Mouse (Mus musculus) erythroblast, adult 5-6 weeks (primary cell): ENCODE measurements around the gene Tnnt2. TPM values are rescaled to one million over a fixed set of nuclear protein-coding genes. Genes with fewer than 3 reads are reported as not detected.

Experiments
- ATAC-seq: replicated peaks from 2 replicates; pipeline ENCODE4 v1.8.0; 2016; ENCODE audit warnings: moderate number of reproducible peaks, mild to moderate bottlenecking, moderate TSS enrichment, inconsistent platforms; ENCODE audit not compliant: poor library complexity, low FRiP score, severe bottlenecking
- total RNA-seq, 2 experiments: library from RNA; stranded (forward) in 1 of 2; stranded (reverse) in 1 of 2; fragments of 150-400 nt in 1 of 2; fragments of 200-764, 138-1000 nt in 1 of 2; gene quantifications; 2 replicates each; pipeline versions ENCODE4 v1.2.3 to v1.2.4; 2015 to 2017; ENCODE audit warnings: low replicate concordance in 2 of 2

Gene Tnnt2
- total RNA-seq, 2 experiments from 2014 or later = not detected

DNA sequence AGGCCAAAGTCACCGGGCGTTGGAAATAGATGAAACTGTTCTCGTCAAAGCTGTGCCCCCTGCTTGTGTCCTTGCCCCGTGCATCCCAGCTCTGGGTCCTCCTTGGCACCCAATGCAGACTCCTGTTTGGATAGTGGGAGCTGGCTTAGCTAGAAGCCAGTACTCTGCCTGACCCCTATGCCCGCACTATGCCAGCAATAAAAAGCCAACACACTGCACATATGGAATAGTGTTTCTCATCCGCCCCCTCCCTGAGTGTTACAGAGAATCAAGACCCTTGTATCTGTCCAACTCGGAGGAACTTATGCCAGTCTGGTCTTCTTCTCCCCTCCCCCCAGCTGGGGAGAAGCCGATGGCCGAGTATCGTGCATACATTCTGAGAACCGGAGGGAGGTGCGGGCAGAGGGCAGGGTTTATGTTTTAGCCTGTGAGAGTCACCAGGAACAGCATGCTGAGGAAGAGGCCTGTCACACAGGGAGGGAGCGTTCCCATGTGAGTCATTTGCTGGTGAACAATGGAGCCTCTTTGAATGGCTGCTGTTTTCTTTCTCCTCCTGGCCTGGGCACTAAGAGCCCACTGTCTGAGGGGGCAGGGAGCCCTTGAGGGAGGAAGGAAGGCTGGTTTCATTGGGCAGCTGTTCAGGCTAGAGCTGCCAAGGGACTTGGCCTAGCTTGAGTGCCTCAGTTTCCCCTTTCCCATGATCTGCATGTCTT is 16.0 kb downstream of the Tnnt2 start:
- ATAC-seq = no peak

- no peak for ATAC-seq
These were observed 17.0 kb downstream of the Tnnt2 start for GRCm38 (mm10) chr1:135853200-135853599.

DNA sequence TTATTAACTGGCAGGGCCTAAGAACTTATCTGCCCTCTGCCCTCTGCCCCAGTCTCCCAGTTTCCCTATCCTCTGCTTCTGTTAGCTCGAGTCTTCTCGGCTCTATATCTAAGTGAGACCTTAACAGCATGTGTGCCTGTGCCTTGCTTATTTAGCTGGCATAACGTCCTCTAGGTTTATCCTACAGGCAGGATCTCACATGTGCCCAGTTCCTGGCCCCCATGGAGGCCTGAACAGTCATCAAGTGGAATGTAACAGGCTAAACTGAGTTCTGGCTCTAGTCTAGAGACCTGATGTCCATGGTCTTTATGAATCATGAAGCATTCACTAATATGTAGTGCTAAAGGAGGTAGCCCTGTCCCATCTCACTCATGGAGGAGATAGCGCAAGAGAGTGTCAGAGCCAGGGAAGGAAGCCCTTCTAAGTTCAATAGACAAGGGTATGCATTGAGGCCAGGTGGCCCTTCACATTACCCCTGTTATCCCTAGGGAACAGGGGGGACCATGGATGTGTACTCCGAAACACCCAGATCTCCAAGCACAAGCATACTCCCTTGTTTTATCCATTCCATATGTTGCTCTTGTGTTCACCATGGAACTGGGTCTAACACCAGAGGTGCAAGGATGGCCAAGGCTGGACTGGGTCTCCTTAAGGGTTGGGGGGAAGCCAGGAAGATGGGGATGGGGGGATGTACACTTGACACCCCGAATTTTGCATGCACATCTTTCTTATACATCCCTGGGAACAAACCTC is 18.6 kb downstream of the Tnnt2 start:
- no peak for ATAC-seq

GRCm38 (mm10) chr1:135855344-135855687 is 19.2 kb downstream of the Tnnt2 start:
- no peak for ATAC-seq

DNA sequence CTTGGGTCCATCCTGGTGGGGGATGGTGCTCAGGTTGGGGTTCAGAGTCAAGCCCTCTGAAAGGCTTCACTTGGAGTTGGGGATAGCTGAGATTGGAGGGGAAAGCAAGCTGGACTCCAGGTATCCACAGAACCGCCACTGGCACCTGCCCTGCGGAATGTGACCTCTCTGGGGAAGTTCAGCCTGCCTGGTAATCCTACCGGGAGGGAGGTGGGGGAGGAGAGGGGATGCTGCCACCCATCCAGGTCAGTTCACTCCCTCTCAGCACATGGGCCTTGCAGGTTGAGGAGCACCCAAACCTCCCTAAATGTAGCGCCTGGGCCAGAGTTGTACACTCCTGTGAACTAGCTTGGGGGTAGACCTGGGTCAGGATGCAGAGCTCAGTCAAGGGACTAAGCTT is 19.9 kb downstream of the Tnnt2 start:
- no peak for ATAC-seq

DNA sequence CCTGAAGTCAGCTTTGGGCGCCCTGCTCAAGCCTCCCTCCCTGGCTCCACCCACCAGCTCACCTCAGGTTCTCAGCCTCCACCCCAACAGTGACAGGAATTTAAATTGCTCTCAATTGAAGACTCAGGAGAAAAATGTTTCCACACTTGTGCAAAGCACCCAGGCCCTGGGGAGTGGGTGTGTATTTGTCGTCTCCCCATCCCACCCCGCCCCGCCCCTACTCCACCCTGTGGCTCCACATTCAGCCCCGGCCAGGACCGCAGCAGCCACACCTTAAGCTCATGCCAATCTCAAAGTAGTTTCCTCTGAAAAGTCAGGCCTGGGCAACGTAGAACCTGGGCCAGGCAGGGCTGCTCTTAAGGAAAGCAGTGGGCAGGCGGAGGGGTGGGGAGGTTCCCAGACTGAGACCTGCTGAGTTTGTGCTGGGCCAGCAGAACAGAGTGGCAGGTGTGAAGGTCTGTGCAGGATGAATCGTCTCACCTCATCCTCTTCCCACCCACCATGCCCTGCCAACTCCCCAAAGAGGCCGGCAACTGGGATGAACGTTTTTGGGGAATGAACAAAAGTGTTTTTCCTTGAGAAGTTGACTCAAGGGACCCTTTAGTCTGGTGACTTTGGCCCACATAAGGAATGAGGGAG is 21.1 kb downstream of the Tnnt2 start:
- ATAC-seq = no peak

- ATAC-seq = no peak
These were observed 22.4 kb downstream of the Tnnt2 start for GRCm38 (mm10) chr1:135858533-135858932.

- ATAC-seq = no peak
These were observed 24.9 kb downstream of the Tnnt2 start for GRCm38 (mm10) chr1:135861091-135861490.

DNA sequence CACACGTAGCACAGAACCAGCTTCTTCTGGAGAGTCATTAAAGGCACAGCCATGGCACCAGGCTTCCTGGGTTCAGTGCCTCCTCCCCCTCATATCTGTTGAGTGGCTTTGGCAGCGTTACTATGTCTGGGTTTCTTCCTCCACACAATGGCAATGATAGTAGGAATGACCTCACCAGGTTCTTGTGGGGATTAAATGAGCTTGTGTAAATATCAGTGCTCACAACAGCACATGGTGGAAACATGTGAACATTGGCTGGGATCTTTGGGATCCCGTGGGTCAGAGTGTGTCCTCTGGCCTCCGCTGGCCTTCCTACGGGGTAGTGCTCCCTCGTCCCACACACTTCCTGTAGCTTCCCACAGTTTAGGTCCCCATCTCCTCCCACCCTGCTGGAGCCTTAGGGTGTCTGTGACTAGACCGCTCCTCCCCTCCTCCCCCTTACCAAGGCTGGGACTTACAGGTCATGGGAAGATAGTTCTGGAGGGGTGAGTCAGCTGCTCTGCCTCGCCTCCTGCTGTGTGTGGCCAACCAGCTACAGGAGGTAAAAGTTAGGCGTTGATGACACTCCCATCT is 25.9 kb downstream of the Tnnt2 start:
- ATAC-seq = no peak

DNA sequence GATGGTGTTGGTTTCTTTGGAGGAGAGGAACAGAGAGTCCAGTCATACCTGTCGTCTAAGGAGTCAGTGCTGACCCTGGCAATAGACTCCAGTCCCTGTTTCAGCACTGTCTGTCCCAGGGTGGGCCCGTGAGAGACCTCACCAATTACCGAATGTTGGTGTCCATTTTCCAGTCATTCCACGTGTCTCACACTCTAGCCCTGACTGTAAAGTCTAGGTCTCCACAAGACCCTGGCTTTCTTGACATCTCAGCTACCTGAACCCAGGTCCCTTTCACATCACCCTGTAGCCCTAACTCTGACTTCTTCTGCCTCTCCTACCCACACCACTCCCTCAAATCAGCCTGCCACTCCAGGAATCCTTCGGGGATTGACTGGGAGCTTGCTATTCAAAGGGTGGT is 26.4 kb downstream of the Tnnt2 start:
- no peak for ATAC-seq

DNA sequence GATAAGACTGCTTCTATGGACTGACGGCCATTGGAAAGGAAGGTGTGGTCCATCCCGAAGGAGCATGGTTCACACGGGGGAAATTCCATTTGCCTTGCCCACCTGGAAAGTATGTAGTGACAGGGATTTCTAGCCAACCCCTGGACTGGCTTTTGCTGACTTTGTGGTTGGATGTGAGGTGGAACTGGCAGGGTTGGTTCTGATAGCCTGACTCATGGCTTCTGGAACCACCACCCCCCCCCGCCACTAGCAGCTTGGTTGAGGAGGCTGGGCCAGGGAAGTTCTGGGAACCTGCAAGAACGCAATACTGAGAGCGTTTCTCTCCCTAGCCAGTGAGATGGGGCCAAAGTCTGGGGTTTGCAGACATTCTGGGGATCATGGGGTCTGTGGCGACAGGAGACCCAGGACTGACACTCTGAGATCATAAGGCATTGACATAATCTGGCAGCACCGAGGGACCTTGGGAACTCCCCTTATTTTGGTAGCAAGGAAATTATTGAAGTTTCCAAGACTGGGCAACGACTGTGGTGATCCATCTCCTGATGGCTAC is 27.7 kb downstream of the Tnnt2 start:
- ATAC-seq = no peak

GRCm38 (mm10) chr1:135864830-135865229 is 28.7 kb downstream of the Tnnt2 start:
- no peak for ATAC-seq

- peak; percentile 89 for ATAC-seq
These were observed 29.5 kb downstream of the Tnnt2 start for GRCm38 (mm10) chr1:135865518-135866194.

DNA sequence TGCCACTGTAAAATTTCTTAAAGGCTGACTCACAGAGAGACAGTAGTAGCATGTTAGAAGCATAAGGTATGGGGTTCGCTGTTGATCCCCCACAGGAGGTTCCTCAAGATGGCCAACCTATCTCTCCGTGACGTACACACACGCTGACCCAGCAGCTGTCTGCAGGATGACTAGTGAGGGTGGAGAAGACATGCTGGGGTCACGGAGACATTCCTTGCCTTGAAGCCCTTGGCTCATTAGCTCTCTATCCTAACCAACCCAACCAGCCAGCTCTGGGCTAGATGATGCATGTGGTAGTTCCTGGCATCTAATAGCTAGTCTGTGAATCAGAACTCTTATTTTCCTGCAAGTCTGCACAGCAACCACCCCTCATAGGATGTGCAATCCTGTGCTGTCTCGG is 32.4 kb downstream of the Tnnt2 start:
- ATAC-seq = no peak

DNA sequence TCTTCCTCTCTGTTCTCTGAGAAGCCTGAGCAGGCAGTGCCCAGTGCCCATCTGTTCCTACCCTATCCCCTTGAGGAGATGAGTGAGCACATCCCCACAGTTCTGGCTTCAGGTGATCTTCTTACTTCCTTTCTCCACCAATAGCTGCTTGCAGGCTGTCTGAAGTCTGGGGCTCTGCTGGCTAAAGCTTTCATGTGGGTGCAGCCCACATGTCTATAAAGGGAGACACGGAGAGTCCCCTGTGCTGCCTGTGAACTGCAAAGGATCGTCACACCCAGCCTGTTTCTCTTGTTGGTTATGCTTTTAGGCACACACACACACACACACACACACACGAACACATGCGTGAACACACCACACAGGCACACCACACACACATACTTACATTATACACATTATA is 36.8 kb downstream of the Tnnt2 start:
- no peak for ATAC-seq

DNA sequence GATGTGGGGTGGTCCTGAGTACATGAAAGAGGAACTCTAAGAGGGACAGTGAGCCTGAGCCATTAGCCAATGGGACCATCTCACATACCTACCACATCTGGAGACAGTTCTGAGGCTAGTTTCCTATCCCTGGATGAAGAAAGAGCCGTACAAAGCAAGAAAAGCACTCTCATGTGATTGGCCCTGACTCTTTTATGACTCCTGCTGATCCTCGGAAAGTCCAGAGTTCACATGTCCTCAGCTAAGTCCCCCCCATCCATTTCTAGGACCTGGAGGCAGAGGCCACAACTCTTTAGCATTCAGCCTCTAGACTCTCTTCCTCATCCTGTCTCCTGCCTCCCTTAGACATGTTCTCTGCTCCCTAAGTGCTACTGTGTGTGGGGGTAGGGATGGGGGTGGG is 41.1 kb downstream of the Tnnt2 start:
- no peak for ATAC-seq

DNA sequence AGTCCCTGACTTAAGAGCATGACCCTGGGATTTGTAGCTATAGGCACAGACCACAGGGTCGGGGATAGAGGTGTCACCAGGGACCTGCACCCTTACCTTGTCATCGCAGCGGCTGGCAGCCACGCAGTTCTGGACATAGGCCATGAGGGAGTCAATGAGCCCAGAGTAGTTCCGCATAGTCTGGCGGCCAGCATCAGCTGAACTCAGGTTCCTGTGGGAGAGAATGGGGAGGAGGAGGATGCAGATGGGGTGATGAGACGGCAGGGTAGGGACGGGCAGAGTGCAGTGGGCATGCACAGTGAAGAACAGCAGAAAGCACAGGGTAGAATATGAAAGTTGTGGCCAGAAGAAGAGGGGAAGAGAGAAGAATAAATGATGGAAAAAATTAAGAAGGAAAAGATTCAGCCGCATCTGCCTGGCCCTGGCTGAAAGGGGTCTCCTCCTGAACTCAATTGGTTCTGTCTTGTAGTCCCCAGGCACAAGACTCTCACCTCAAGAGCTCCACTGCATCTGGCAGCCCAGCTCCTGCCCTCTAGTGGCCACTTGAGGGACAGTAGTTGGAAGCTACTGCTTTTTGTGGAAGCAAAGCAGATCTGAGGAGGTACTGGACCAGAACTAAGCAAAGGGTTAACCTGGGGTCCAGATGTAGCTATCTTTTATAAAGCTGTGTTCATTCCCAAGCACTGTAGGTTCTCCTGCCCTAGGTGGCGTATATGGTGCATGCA is 46.4 kb downstream of the Tnnt2 start:
- ATAC-seq = peak; percentile 88

DNA sequence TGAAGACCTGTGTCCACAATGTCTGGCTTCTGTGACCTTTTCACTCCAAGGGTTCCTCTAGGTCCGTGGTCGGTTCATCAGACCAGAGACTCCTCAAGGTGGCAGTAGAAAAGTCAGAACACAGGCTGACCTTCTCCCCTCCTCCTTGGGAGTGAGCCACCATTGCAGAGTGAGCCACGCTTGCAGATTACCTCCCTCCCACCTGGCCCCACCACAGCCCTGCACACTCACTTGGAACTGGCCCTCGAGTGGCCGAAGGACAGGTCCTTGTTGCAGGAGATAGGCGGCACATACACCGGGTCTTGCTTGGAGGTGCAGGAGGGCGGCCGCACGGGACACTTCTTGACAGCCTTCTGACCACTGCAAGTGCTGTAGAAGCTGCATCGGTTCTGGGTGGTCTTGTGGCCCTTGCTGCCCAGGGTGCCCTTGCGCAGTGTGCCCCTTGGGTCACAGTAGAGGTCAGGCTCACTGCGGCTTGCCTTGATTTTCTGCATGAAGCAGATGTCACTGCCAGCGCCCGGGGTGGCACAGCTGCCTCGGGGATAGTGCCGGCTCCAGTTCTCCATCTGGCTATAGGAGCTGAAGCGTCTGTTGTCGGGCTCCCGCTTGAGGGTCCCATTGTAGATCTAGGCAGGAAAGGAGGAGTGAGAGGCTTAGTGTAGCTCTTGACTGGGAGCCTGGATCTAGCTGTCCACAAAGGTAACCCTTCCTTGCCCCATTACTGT is 53.5 kb downstream of the Tnnt2 start:
- ATAC-seq = no peak
